25 mouse cellular contexts compared by ENCODE assay signal in the genomic region with DNA sequence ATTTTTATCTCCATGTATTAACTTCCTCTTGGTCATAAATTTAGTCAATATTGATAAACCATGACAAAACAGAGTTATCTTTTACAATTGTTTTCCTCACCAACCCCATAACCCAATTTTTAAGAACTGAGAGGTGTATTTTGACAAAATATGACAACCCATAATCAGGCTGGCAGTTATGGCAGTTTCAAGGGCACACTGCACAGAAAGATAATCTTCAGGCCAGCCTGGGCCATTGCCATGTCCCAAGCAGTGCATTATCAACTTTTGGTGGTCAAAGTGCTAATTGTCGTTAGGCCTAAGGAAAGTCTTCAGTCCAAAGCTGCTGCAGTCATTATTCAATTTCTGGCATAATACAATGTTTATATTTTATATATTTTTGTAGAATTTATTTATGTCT. TPM values are rescaled to one million over a fixed set of nuclear protein-coding genes. Genes with fewer than 3 reads are reported as not detected.
A peak's percentile ranks its signal among the peaks of the same experiment; 100 is the strongest.
DNase-seq lines count a peak whose midpoint lies in the region; ATAC-seq and TF ChIP-seq lines count a peak whose summit lies in the region.
"Had no signal": no experiment of that assay in that cellular context is flagged by ENCODE, and none has a peak within 500 bp of the region (broad histone marks: within the 10 kb centered on the region; RNA-seq: fewer than 3 reads in every experiment).

No protein-coding gene starts in this region.

- peaks cover 0 to 37% of the 10 kb centered on the region in 2 experiments; a peak in 2 of 4 replicates for H3K36me3 ChIP-seq in MEL (ENCODE audit: control insufficient read depth in 1 of 2, insufficient read depth in 2 of 2, low read length in 2 of 2)
- no peaks in the 10 kb centered on the region for H3K36me3 ChIP-seq in liver, embryonic 14.5 days (replicated peaks; ENCODE audit: control insufficient read depth, insufficient read depth, low read depth)
- no peaks in the 10 kb centered on the region for H3K36me3 ChIP-seq in macrophage (ENCODE audit: inconsistent target)
- no peaks in the 10 kb centered on the region for H3K36me3 ChIP-seq in midbrain, embryonic 14.5 days (ENCODE audit: control insufficient read depth, insufficient read depth, low read length)
- H3K36me3 ChIP-seq: embryonic facial prominence, embryonic 13.5 days; forebrain, embryonic 12.5 days; heart, embryonic 12.5 days; hindbrain, embryonic 12.5 days had no signal

- no peak for ATAC-seq in liver, embryonic 14.5 days (ENCODE audit: insufficient read depth)
- ATAC-seq in midbrain, embryonic 14.5 days (ENCODE audit: low FRiP score, low TSS enrichment): no peak
- ATAC-seq: forebrain, embryonic 16.5 days; hindbrain, embryonic 16.5 days had no signal

- no peaks in the 10 kb centered on the region for H3K9me3 ChIP-seq in MEL (replicated peaks; ENCODE audit: insufficient read depth, low read length)
- no peaks in the 10 kb centered on the region for H3K9me3 ChIP-seq in liver, embryonic 14.5 days (ENCODE audit: control insufficient read depth, low read length)
- H3K9me3 ChIP-seq in midbrain, embryonic 14.5 days (ENCODE audit: control insufficient read depth, low read length): no peaks in the 10 kb centered on the region
- H3K9me3 ChIP-seq: embryonic facial prominence, embryonic 13.5 days; forebrain, embryonic 12.5 days; heart, embryonic 12.5 days; hindbrain, embryonic 12.5 days had no signal

- H3K27ac ChIP-seq in layer of hippocampus, adult 2 months: 0 out of 2 replicates have a peak overlapping the region, but pooled peaks have one; percentile 0
- peak overlapping the region; percentile 92; the same call in 1 of the 2 replicates for H3K27ac ChIP-seq in MEL (ENCODE audit: control insufficient read depth, low read depth, low read length)
- H3K27ac ChIP-seq in liver, embryonic 14.5 days: no peak overlapping the region
- peak overlapping the region; percentile 88 for H3K27ac ChIP-seq in macrophage
- no peak overlapping the region for H3K27ac ChIP-seq in midbrain, embryonic 14.5 days (replicated peaks; ENCODE audit: low read depth, low read length)
- H3K27ac ChIP-seq: embryonic facial prominence, embryonic 13.5 days; forebrain, embryonic 12.5 days; hindbrain, embryonic 12.5 days had no signal

- no peak for TF ChIP-seq POLR2A in MEL (IDR thresholded peaks at IDR 0.05; ENCODE audit: control insufficient read depth in 1 of 2, insufficient read depth in 1 of 2, low read depth in 1 of 2, low read length in 2 of 2, poor library complexity in 1 of 2)

- H3K79me2 ChIP-seq in MEL (ENCODE audit: control insufficient read depth, insufficient read depth, low read length, poor library complexity) (no peaks in the 10 kb centered on the region), macrophage (ENCODE audit: inconsistent target) (no peaks in the 10 kb centered on the region)

- H3K27me3 ChIP-seq in MEL (ENCODE audit: control insufficient read depth in 1 of 2, insufficient read depth in 2 of 2, low read length in 2 of 2): no peaks in the 10 kb centered on the region
- H3K27me3 ChIP-seq in liver, embryonic 14.5 days (ENCODE audit: control insufficient read depth, insufficient read depth, low read length): no peaks in the 10 kb centered on the region
- H3K27me3 ChIP-seq in midbrain, embryonic 14.5 days (ENCODE audit: control insufficient read depth, insufficient read depth, low read length): no peaks in the 10 kb centered on the region
- H3K27me3 ChIP-seq: CH12.LX; embryonic facial prominence, embryonic 13.5 days; forebrain, embryonic 12.5 days; heart, embryonic 12.5 days had no signal

- no peak for DNase-seq in layer of hippocampus, adult 2 months (ENCODE audit: low spot score in 2 of 2)
- no peak for DNase-seq in layer of hippocampus, postnatal 10 days (ENCODE audit: low spot score in 2 of 2)
- peak; percentile 31 for DNase-seq in MEL (ENCODE audit: low read depth, low spot score)
- no peak for DNase-seq in liver, embryonic 14.5 days (ENCODE audit: low read depth in 3 of 3, low spot score in 3 of 3)
- no peak for DNase-seq in spleen, postnatal 10 days (ENCODE audit: low spot score in 2 of 2)
- DNase-seq in midbrain, embryonic 14.5 days: no peak
- DNase-seq: adrenal gland, postnatal 10 days; cerebellum, adult 11-12 months; cerebellum, adult 9-11 months; cerebellum, postnatal 36 days; gastrocnemius, postnatal 10 days; heart, postnatal 36 days had no signal

- no peak for TF ChIP-seq RAD21 in MEL (IDR thresholded peaks at IDR 0.05; ENCODE audit: low read depth, low read length)

- peaks cover 27 to 28% of the 10 kb centered on the region in 2 experiments for H3K4me1 ChIP-seq in MEL (ENCODE audit: control insufficient read depth in 1 of 2, insufficient read depth in 2 of 2, low read length in 2 of 2)
- peaks cover 21 to 51% of the 10 kb centered on the region in 2 experiments for H3K4me1 ChIP-seq in liver, embryonic 14.5 days (replicated peaks; ENCODE audit: control insufficient read depth in 2 of 2, insufficient read depth in 2 of 2, low read length in 1 of 2)
- no peaks in the 10 kb centered on the region for H3K4me1 ChIP-seq in midbrain, embryonic 14.5 days (ENCODE audit: control insufficient read depth, insufficient read depth, low read length)
- H3K4me1 ChIP-seq: embryonic facial prominence, embryonic 13.5 days; hindbrain, embryonic 12.5 days had no signal

- no peak overlapping the region for H3K4me3 ChIP-seq in layer of hippocampus, adult 2 months
- H3K4me3 ChIP-seq in MEL (ENCODE audit: control insufficient read depth in 1 of 2, insufficient read depth in 1 of 2, low read depth in 2 of 2, low read length in 2 of 2) (no peak overlapping the region), macrophage (ENCODE audit: inconsistent target) (no peak overlapping the region)
- no peak overlapping the region for H3K4me3 ChIP-seq in liver, embryonic 14.5 days (ENCODE audit: insufficient read depth in 1 of 2, low read depth in 2 of 2, low read length in 2 of 2)
- no peak overlapping the region for H3K4me3 ChIP-seq in midbrain, embryonic 14.5 days (replicated peaks; ENCODE audit: low read depth, low read length)
- H3K4me3 ChIP-seq: embryonic facial prominence, embryonic 13.5 days; forebrain, embryonic 12.5 days; heart, embryonic 12.5 days; hindbrain, embryonic 12.5 days had no signal

- 12% methylated on average over 1 of the region's 1 CpGs for WGBS in liver, embryonic 14.5 days (ENCODE audit: insufficient replicate concordance)
- 71% methylated on average over 1 of the region's 1 CpGs for WGBS in macrophage (ENCODE audit: missing documents)
- 93% methylated on average over 1 of the region's 1 CpGs for WGBS in midbrain, embryonic 14.5 days

- no peak overlapping the region for H3K4me2 ChIP-seq in liver, embryonic 14.5 days (ENCODE audit: low read depth)
- no peak overlapping the region for H3K4me2 ChIP-seq in midbrain, embryonic 14.5 days (ENCODE audit: low read length)
- H3K4me2 ChIP-seq: embryonic facial prominence, embryonic 13.5 days; forebrain, embryonic 12.5 days; heart, embryonic 12.5 days; hindbrain, embryonic 12.5 days had no signal

- no peak for TF ChIP-seq CTCF in layer of hippocampus, adult 2 months (conservative IDR thresholded peaks at IDR 0.05)
- TF ChIP-seq CTCF in MEL (IDR thresholded peaks at IDR 0.05 in 2 of 3, conservative IDR thresholded peaks at IDR 0.05 in 1 of 3; ENCODE audit: control insufficient read depth in 1 of 3, insufficient read depth in 1 of 3, low read depth in 2 of 3, low read length in 3 of 3, poor library complexity in 1 of 3, severe bottlenecking in 1 of 3): no peak
- no peak for TF ChIP-seq CTCF in liver, embryonic 14.5 days (IDR thresholded peaks at IDR 0.05; ENCODE audit: low read depth)

- peak; percentile 80 to 95 for TF ChIP-seq EP300 in MEL (IDR thresholded peaks at IDR 0.05; ENCODE audit: low read depth in 1 of 2, low read length in 2 of 2)
- peak; percentile 82 for TF ChIP-seq EP300 in liver, embryonic 14.5 days (IDR thresholded peaks at IDR 0.05; ENCODE audit: low read depth)

- no peak overlapping the region for H3K9ac ChIP-seq in MEL (ENCODE audit: control insufficient read depth, low read depth, low read length, poor library complexity, severe bottlenecking)
- no peak overlapping the region for H3K9ac ChIP-seq in liver, embryonic 14.5 days (replicated peaks)
- H3K9ac ChIP-seq in midbrain, embryonic 14.5 days (replicated peaks; ENCODE audit: low read length): no peak overlapping the region
- H3K9ac ChIP-seq: embryonic facial prominence, embryonic 13.5 days; forebrain, embryonic 12.5 days; heart, embryonic 12.5 days; hindbrain, embryonic 12.5 days had no signal

TF ChIP-seq in MEL, 35 proteins besides CTCF, POLR2A, EP300 and RAD21 (continues in another document):
- TF ChIP-seq HCFC1 (IDR thresholded peaks at IDR 0.05; ENCODE audit: low read depth, low read length) (no peak), GABPA (IDR thresholded peaks at IDR 0.05; ENCODE audit: low read depth, low read length) (no peak), USF1 (IDR thresholded peaks at IDR 0.05; ENCODE audit: low read depth, low read length) (no peak)

RNA-seq across cellular contexts. Expression of a gene that starts 6.9 kb away (rescaled TPM):
- total RNA-seq in layer of hippocampus, adult 2 months (2021): 10 to 100 TPM; 17.9 to 21.6 TPM
- 10 to 100 TPM; 15.7 to 17.7 TPM for total RNA-seq in layer of hippocampus, postnatal 10 days (2021)
- total RNA-seq in MEL (2012; rRNA removed): 15.4 and 19.8 TPM in 2 replicates
- polyA plus RNA-seq in MEL (2012; ENCODE audit: insufficient read depth in 1 of 2, insufficient read length in 2 of 2, low read depth in 1 of 2, low replicate concordance in 2 of 2, missing spikeins in 1 of 2): 10 to 100 TPM in 1 of 2 experiments, not detected in 1; 18.6 TPM
- 12.6 and 17.1 TPM in 2 replicates for polyA plus RNA-seq in liver, embryonic 14.5 days (2012; rRNA removed)
- polyA plus RNA-seq in liver, embryonic 14.5 days (2014; fragmentation: Nextera tagmentation; extraction: Ambion mirVana): 36.4 and 39.5 TPM in 2 replicates
- 100 to 1,000 TPM in 20 of 26 experiments, 10 to 100 TPM in 6; 26.1 to 449 (median 139) TPM for total RNA-seq in macrophage (2018; cell fraction: chromatin; rRNA removed)
- 100 to 1,000 TPM in 25 of 26 experiments, 10 to 100 TPM in 1; 99.1 to 216 (median 133) TPM for total RNA-seq in macrophage (2018; cell fraction: cytosol; rRNA removed)
- 100 to 1,000 TPM in 25 of 26 experiments, 10 to 100 TPM in 1; 62.6 to 584 (median 228) TPM for total RNA-seq in macrophage (2018; cell fraction: nucleus; rRNA removed)
- 152 to 186 TPM (median 172 TPM) in 3 replicates for polyA plus RNA-seq in macrophage (2018)
- 16.6 and 23.9 TPM in 2 replicates for polyA plus RNA-seq in midbrain, embryonic 14.5 days (2014; fragmentation: Nextera tagmentation; extraction: Ambion mirVana)

RNA-seq across cellular contexts. Expression of a gene that starts 37.0 kb away (rescaled TPM):
- total RNA-seq in layer of hippocampus, adult 2 months (2021): not detected
- not detected for total RNA-seq in layer of hippocampus, postnatal 10 days (2021)
- total RNA-seq in MEL (2012; rRNA removed): not detected in 2 replicates
- not detected for polyA plus RNA-seq in MEL (2012; ENCODE audit: insufficient read depth in 1 of 2, insufficient read length in 2 of 2, low read depth in 1 of 2, low replicate concordance in 2 of 2, missing spikeins in 1 of 2)
- 0.01 and 0.03 TPM in 2 replicates for polyA plus RNA-seq in liver, embryonic 14.5 days (2012; rRNA removed)
- polyA plus RNA-seq in liver, embryonic 14.5 days (2014; fragmentation: Nextera tagmentation; extraction: Ambion mirVana): 0.08 and 0.18 TPM in 2 replicates
- total RNA-seq in macrophage (2018; cell fraction: chromatin; rRNA removed): not detected
- total RNA-seq in macrophage (2018; cell fraction: cytosol; rRNA removed): not detected
- total RNA-seq in macrophage (2018; cell fraction: nucleus; rRNA removed): under 1 TPM in 1 of 26 experiments, not detected in 25; 0.65 TPM
- polyA plus RNA-seq in macrophage (2018): not detected in 3 replicates
- not detected in 2 replicates for polyA plus RNA-seq in midbrain, embryonic 14.5 days (2014; fragmentation: Nextera tagmentation; extraction: Ambion mirVana)
- total RNA-seq: adrenal gland, postnatal 4 days; gastrocnemius, postnatal 10 days; gastrocnemius, postnatal 4 days; heart, adult 8-10 months; heart, postnatal 36 days had no signal
- polyA plus RNA-seq: embryonic facial prominence, embryonic 13.5 days; forebrain, embryonic 12.5 days; forebrain, embryonic 16.5 days; frontal cortex, adult 2 months; heart, embryonic 12.5 days; heart, embryonic 16.5 days; hindbrain, embryonic 12.5 days; hindbrain, embryonic 16.5 days had no signal

Comparison
In these comparisons a context has a peak if more than half of its experiments do, and no peak if none do; other contexts are left out.
1. H3K27ac ChIP-seq: peak in layer of hippocampus, adult 2 months (single experiment), MEL (single experiment) and macrophage (single experiment); none in liver, embryonic 14.5 days (single experiment) and midbrain, embryonic 14.5 days (single experiment).